Mouse (Mus musculus): ENCODE measurements around the gene Gnao1.

GRCm38 (mm10) chr8:93989739-93990138 lies 180.0 kb downstream of the Gnao1 start:
- TF ChIP-seq CTCF (IDR thresholded peaks at IDR 0.05; ENCODE audit: low read depth, low read length) (no peak), POLR2A (IDR thresholded peaks at IDR 0.05; ENCODE audit: extremely low read depth, insufficient read depth, low read length) (no peak)

Measured in liver, adult 2 months (tissue).